Mouse (Mus musculus): ENCODE data around the gene Acss1.

Acss1 gene

DNA sequence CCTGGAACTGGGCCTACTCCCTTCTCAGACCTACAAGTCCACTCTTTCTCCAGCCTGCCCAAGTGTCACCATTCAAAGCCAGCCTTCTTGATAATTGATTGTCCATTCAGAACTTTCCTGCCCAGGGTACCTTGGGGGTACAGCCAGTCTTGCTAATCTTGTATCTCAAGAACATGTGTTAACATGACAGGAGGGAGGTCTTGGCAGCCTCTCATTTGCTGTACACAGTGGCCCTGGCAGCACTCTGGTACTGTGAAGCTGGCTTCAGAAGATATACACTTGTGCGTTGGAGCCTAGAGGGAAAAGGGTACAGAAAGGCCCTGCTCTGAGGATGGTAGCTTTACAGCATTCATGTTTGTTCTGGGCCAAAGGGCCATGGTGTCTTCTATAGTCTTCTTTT lies 92.0 kb downstream of the Acss1 start:
- no peak for DNase-seq (ENCODE audit: inconsistent age in 2 of 2, low spot score in 1 of 2)

DNA sequence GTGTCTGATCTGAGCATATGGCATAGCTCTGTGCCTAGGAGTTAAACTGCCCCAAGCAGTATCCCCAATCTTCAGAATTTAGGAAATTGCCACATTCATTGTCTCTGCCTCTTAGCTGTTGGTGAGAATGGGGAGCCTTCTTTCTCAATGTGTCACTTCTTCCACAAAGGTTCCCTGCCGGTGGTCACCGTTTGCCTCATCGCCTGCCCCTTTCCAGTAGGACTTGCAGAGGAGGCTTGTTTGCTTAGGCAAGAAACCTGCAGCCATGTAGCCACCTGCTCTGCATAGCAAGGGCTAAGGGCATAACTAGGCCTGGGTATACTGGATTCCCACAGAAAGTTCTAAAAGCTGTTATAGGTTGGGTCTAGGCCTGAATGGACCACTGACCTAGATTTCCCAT lies 95.8 kb downstream of the Acss1 start:
- no peak for DNase-seq (ENCODE audit: inconsistent age in 2 of 2, low spot score in 1 of 2)

DNA sequence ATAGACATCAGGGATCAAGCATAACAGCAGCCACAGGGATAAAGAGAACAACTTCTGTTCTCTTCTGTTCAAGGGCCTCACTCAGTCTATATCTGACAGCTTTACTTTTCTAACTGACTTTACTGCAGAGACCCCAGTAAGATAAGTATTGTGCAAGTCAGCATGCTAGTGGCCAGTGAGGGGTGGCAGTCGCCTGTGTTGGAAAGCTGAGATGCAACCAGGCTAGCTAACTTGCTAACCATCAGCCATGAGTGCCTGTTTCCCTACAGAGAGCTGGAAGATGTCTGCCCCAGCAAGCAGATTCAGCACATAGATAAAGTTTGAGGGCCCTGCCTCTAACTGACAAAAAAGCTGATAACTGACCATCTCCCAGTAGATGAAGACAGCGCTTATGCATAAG lies 97.5 kb downstream of the Acss1 start:
- DNase-seq (ENCODE audit: inconsistent age in 2 of 2, low spot score in 1 of 2), result peak in 1 of 2 experiments; percentile 16

DNA sequence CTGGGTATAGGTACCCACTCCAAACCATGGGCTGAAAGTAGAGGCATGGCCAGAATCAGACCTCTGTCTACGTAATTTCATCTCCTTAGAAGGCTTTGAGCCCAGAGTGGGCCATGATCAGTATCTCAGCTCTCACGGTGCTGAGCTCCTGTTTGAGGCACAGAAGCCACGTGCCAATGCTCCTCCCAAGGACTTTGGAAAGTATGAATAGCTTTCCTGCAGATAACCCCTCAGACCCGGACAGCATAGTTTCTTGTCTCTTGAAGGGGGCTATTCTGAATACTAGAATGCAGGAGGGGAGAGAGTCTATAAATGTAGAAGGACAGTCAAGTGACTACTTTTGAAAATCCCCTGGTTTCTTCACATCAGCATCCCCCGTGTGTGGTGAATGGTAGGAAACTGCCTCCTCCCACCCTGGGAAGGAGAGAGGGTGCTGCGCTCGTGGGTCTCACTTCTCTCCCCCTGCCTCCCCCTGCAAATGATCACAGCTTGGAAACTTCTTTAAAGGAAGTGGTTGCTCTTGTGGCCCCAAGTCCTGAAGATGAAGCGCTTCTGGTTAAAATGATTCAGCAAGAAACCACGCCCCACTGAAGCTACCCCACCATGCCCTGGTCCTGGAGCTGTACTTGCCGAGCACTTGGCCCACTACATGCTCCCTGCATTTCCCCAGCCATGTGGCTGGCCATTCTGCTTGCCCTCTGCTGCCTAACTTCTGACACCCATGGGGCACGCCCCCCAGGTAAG lies 98.3 kb downstream of the Acss1 start, which contains the start of gene Cst7:
Gene Cst7, plus strand, starts transcription at position 569 of the 744 bp plus-strand sequence.
- peak in 1 of 2 experiments; percentile 16 for DNase-seq (ENCODE audit: inconsistent age in 2 of 2, low spot score in 1 of 2)

Data from adrenal gland, adult (tissue).